Mouse (Mus musculus) ovary, postnatal 10 days (tissue): Measurements from ENCODE around the gene Cstf1.

Experiments
- DNase-seq: peaks from one replicate; pipeline ENCODE4 v3.0.0; 2022; ENCODE audit warnings: low spot score

Gene Cstf1

DNA sequence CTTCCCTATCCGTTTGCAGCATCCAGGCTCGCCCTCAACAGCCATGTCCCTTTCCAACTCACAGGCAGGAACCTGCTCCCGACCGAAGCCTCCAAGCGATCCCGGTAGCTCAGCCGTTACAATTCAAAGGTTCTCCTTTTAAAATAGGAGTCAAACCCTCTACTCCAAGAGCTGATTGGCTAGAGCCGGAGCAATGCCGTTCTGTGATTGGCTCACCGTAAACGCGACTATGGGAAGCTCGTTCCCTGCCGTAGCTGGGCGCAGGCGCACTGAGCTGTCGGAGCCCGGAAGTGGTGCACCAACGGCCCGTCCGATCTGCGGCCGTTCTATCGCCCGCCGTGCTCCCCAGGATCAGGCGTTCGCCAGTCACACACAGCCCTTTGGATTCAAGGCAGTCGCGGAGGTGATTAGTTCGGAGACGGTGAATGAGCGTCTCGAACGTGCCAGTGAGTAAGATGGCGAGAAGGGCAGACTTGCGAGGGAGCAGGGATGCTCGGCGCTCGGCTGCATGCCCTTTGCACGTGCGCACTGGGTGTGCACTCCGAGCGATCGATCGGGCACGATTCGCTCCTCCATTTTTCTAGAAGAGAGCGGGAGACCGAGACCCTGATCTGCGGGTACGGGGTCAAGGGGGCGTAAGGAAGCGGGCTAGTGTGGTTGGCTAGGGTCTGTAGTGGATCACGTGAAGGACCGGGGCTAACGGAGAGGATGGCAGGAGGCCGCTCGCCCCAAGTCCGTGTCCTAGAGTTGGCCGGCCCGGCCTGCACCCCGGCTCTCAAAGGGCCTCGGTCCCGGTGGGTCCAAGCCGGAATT is at the start of gene Cstf1, which contains the start of gene Aurka:
Cstf1 (plus strand) TSS at position 271 of the 813 bp plus-strand sequence.
Aurka (minus strand) TSS at position 125 of the 813 bp plus-strand sequence.
- peak; percentile 93 for DNase-seq

DNA sequence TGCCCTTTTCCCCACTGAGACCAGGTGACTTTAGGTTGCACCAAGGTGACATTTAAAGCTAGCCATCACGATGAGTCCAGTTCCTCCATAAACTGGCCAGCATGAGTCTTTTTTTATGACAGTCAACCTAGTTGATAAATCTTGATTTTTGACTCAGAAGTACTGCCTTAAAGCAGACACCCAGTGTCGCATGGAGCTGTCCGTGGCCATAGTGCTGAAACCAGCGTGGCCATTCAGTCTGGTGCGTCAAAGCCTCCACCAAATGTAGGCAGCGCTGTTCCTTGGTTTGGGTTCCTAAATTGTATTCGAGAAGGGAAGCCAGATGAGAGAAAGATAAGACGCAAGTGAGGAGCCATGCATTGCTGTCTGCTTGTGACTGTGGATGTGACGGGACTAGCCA is 49.6 kb upstream of the Cstf1 start:
- peak; percentile 63 for DNase-seq

DNA sequence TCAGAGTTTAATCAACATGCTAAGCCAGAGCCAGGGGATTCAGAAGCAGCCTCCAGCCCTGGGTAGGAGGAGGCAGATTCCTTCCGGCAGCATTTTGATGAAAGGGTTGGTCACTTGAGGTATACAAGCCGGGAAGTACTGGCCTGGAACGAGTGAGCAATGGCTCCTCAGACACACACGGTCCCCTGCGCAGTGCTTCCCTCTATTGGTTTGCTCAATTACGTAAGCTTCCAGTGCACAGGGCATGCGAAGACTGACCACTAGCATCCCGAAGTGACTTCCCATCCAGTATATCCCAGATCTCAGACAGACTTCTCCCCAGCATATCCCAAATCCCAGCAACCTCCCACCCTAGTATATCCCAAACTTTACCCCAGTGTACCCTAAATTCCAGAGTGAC is 42.2 kb upstream of the Cstf1 start:
- no peak for DNase-seq

DNA sequence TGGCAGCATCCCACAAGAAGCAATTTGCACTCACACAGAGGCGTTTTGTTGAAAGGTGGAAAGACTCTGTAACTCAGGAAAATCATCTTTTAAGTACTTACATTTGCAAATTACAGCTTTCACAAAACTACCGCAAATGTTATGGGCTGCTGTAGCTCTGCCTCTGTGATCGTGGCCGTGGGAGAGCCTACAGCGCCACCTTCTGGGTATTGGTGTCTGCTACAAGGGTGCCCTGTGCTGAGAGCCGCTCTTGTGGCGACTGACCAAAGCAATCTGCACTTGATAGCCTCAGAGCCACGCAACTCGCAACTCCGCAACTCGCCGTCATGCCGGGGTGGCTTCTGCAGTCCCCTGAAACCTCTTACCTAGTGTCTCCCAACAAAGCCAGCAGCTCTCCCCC is 41.3 kb upstream of the Cstf1 start:
- DNase-seq = peak; percentile 5

DNA sequence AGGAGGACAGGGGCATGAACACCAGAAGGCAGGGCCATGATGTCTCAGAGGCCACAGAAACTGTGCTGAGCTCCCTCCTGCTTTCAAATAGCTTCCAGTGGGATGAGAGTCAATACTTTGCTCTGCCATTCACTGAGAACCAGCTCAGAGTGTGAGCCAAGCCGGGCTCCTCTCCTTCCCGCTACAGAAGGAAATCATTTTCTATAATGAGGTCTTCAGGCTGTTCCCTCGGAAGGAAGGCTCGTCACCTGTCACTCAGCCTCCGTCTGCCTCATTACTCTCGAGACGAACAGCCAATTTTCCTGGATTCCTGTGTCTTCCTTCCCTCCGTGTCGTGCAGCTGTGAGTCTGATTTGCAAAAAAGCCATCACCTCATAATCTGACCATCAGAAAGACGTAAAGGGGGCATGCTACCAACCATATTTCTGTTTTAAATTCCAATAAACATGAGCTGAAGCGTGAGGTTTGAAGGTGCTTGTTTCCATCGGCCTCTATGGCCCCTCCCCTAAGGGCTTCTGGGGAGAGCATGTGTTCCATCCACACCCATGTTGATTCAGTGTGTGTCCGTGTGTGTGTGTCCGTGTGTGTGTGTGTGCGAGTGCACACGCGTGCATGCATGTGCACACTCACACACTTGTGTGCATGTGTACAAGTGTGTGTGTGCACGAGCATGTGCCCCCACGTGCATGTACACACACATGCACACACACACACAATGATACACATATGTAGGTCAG is 32.1 kb upstream of the Cstf1 start:
- no peak for DNase-seq

DNA sequence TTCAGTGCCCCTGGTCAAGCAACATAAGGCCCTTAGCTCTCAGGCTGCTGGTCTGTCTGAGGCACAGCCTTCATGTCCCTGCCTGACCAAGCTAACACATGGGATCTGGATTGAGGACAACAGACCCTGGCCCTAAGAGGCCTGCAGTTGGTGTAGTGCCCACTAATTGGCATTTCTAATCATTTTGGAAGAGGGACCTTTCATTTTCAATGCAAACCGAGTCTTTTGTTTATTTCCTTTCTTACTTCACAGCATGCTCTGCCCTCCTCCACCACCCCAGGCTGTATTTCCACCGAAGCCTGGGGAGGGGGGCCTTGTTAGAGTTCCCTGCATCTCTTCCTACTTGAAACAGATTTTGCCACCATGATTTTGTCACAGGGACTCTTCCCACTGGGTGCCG is 29.5 kb upstream of the Cstf1 start:
- no peak for DNase-seq

DNA sequence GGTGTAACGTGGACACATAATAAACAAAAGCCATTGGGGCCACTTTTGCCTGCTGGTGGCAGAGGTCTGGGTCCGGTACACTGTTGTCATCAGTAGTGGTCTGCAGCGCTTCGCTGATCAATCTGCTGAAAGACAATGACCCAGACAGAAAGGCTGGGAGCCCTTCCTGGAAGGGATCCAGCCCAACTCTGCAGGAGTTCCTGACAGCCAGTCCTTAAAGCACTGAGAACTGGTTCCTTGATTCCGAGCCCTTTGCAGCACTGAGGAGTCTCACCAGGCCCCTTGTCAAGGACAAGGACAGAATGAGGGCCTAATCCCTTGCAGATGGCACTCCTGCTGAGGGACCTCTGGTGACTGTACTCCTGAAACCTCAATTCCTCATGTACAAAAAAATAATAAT is 28.9 kb upstream of the Cstf1 start:
- no peak for DNase-seq

DNA sequence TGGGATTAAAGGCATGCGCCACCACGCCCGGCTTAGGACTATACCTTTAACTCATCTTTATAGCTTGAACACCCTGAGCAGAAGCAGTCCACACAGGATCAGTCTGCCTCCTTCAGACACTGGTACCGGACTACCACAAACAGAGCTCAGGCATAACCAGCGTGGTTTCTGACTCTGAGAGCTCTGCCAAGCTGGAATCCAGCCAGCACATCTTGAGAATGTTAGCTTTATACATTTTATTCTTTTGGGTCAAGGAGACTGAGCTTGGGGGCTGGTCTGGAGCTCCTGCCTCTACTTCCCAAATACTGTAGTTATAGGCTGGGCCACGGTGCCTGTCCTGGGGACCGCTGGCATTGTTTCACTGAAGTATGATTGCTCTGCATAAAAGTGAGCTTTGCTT is 26.7 kb upstream of the Cstf1 start:
- DNase-seq = no peak

DNA sequence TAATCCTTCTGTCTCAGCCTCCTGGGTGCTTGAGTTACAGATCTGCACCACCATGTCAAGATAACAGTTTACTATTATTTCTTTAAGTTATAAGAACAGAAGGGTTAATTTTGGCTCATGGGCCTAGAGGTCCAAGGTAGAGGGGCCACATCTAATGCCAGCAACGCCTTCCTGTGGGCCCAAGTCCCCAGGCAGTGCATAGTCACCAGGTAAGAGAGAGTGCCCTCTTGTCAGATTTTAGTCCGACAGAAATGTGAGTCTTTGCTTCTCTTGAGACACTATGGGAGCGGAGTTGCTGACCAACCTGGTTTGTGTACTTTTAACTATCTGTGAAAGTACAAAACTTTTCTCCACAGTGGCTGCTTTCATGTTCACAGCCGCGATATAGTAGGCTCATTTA is 25.8 kb upstream of the Cstf1 start:
- DNase-seq = no peak

DNA sequence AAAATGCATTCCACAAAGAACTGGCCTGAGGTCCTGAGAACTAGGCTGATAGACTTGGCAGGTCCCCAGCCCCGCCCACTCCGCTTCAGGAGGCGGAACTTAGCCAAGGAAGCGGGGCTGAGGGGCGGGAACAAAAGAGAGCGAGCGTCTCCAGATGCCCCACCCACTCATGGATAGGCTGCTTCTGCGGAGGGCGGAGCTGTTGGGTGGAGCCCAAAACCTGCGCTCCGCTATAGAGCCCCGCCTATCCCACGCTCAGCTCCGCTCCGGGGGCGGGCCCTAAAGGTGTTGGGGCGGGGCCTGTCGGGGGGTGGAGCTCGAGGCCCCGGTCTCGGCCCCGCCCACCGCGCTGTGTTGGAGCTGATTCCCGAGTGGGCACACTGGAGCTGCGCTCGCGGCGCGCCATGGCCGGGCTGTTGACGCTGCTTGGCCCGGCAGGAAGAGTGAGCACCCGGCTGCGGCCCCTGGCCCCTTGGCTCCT is 25.2 kb upstream of the Cstf1 start, which contains the start of gene Fam210b:
Fam210b (plus strand) TSS at position 308 of the 481 bp plus-strand sequence.
- DNase-seq = peak; percentile 81

DNA sequence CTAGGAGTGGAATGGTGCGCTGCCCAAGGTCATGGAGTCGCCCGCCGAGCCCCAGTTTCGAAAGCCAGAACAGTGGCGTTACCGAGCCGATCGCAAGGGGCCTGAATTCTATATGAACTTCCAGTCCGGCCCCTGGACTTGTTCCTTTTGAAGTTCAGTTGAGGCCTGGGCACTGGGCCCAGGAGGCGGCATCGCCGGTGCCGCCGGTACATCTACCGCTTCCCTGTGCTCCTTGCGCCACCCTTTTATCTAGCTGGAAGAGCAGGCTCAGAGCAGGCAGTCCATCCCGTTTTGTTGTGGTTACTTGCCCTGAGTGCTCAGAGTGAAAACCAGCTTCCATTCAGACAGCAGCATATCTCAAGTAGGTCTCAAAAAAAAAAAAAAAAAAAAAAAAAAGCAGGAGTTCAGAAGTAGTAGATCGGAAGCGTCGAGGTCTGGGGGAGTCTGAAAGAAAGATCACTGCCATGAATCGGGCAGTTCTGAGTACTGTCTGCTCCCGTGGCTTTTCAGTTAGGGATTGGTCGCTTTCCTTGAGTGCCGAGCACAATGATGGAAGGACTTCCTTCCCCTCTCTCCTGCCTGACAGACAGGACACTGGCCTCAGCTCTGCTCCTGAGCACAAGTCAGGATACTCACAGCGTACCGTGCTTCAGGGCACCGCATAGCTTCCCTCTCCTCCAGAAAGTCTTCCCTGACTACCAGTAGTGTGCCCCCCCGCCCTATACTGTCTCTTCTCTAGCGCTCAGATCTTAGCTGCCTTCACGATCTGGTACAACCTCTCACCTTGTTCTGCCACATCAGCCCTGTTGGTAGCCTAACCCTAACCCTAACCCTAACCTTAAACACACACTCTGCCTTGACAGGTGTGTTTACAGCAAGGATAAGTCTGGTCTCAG is 24.2 kb upstream of the Cstf1 start:
- peak; percentile 3 for DNase-seq

DNA sequence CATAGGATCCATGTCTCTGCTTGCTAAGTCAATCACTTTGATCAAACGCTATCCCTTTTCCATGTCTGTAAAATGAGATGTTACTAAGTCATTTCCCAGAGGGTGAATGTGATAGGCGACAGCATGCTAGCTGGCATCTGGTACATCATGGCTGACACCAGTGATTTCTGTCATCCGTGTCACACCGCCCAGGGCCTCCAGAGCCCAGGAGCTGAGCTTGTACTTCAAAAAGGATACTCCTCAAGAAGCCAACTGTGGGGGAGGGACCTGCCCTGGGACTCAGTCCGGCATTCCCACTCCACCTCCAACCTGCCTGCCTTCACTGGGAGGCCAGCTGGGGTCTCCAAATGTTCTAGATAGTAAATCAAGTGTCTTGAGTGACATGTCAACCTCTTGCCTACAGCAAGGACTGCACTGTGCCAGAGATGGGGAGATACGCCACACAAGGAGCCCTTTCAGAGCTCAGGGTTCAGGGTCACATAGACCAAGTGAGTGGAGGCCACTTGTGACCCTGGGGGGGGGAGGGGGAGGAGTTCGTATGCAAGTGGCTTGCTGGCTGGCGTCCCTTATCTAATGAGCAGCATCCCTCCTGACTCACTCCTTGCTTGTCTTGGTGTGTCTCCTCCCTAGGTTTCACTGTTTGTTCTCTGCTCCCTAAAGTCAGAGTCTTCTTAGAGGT is 23.4 kb upstream of the Cstf1 start:
- no peak for DNase-seq

DNA sequence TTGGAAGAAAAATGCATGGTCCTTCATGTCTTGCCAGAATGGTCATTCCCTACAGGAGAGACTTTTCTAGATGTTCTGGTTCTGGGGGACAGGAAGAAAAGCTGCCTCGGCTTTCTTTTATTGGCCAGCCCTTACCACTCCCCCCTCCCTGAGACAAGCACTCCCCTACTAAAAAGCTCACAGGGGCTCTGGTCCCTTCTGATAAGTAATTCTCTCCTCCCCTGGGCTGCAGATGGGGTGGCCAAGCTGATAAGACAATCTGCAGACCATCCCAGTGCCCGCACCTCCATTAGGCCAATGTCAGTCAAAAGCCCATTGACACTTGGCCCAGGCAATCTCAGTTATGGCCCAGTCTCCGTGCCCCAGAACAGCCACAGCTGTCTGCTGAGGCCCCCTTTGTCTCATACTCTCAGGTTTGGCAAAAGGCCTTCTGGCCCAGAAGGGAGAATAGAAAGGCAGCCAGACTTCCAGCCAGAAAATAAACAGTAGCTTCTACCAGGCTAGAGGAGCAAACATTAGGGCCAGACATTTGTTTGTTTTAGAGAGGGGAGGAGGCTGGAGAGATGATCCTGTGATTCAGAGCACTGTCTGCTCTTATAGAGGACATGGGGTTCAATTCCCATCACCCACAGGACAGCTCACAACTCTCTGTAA is 22.1 kb upstream of the Cstf1 start:
- DNase-seq = no peak

DNA sequence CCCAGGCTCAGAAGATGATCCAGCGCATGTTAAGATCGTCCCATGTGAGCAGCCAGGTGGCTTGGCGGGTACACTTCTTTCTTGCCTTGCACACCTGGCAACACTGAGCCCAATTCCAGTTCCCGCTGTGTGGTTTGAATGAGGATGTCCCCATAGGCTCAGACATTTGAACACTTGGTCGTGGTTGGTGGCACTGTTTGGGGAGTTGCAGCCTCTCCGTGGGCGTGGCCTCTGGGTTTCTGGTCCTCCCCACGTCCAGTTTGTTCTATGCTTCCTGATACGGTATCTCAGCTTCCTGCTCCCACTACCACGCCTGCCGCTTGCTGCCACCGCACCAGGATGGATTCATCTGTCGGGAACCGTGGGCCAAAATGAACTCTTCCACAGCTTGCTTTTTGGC is 20.7 kb upstream of the Cstf1 start:
- no peak for DNase-seq

DNA sequence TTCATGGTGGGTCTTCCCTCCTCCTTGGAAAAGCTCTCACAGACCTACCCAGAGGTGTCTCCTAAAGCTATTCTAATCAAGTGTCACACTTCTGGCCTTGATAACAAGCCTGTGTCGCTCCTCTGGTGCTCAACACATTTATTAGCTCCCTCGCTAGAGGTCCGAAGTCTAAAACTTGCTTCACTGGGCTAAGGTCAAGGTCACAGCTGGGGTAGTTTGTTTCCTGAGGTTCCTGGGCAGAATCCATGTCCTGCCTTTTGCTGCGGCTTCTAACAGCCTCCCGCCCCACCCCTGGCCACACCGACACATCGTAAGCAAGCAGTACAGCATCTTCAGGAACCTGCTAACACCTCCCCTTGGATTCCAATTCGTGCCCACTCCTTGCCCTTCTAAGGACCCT is 19.7 kb upstream of the Cstf1 start:
- DNase-seq = no peak

DNA sequence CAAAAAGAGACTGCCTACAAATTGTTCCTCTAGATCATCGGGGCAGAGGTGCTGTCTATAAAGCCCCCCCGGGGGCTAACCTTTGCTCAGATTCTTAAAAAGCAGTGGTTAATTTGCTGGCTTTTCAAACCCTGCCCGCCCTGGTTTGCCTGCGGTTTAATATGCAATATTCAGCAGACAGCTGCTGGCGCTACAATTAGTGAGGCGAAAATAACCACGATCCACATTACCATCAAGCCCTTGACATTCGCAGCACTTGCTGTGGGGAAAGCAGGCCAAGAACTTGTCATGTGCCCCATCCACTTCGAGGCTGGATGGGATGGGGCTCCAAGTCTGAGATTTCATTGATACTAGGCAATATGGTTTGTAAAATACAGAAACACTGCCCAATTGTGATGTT is 17.3 kb upstream of the Cstf1 start:
- no peak for DNase-seq

DNA sequence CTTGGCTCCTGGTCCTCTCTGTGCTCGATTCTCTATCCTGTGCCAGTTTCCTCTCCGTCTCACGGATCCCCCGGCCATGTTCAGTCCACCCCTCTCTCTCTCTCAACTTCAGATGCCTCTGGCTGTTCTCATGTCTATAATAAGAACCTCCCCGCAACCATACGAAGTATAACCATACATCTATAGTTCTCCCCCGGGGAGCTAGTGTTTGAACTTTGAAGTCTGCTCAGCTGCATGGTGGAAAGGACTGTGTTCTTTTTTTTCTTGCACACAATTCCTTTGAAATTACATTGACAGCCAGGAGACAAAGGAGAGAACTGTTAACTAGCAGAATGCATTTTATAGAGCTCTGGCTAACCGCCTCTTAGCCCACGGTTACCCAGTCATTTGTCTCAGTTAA is 15.7 kb upstream of the Cstf1 start:
- no peak for DNase-seq

DNA sequence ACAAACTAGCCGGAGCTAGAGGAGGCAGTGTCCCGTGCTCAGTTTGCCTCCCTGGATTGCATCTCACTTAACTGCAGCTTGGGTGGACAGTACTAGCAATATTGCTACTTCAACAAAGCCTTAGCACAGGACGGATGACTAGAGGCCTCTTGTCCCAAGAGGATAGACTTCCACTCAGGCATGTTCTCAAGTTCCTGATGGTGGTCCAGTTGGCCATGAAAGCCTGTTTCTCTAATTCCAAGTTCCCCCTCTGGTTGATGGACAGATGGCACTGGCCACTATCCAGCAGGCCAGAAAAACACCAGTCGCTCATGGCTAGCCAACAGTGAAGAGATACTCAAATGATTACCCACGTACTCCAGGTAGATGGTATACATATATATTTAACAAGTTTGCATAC is 14.6 kb upstream of the Cstf1 start:
- no peak for DNase-seq

DNA sequence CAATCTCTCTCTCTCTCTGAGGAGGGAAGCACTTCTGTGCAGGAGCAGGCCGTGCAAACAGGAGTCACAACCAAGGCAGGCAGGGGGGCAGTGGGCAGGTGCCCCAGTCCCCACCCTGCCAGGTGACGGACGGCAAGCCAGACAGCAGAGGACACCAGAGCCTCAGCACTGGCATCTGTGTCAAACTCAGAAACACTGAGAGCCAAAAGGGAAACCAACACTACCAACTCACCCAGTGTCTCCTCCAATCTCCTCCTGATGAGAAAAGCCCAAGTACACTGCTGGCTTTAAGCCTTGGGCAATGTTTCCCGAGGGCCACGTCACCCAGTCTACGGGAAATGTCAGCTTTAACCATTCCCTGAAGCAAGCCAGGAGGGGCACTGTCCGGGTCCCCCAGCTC is 7.3 kb upstream of the Cstf1 start:
- no peak for DNase-seq

DNA sequence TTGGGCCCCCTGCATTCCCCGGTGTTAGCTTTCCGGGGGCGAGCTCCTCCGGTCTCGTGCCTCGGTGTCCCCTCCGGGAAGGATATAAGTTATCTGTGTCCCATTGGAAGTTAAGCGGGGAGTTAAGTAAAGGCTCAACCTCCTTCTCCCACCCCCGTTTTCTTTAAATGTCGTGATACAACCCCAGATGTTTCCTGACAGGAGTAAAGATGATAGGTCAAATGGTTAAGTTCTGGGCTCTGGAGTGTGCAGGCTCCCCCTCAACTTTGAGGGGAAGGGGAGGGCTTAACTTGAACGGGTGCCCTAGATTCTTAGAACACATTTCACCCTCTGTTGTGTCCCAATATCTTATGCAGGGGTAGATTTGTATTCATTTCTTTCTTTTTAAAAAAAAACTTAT is 777 bp downstream of the Cstf1 start:
- DNase-seq = no peak

DNA sequence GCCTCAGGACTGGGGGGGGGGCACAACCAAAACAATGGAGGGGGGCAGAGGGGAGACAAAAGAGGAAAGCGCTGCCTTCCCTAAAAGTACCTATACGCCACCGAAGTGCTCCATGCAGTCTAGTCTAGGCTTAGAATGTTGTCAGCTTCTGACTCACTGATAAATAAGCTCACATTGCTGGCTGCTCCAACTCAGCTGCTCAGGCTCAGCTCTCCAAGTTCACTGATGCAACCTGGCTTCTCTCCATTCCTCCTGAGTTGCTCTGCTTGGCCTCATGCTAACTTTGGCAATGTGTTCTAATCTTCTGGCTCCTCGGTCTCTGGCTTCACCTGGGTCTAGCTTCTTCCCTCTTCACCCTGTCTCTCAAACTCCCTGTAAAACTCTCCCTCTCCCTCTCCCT is 6.1 kb downstream of the Cstf1 start:
- DNase-seq = no peak
